Mouse (Mus musculus): ENCODE measurements around the gene Gal3st1. TPM values are rescaled to one million over a fixed set of nuclear protein-coding genes. Genes with fewer than 3 reads are reported as not detected.

The Gal3st1 gene
- total RNA-seq, 2 experiments from 2014 or later: 8.5 to 9.8 TPM

- Histone ChIP-seq H3K4me3 (peak overlapping the region; percentile 90), H3K27ac (peak overlapping the region; percentile 98)
- DNase-seq (ENCODE audit: low spot score in 2 of 2): no peak
- TF ChIP-seq CTCF (conservative IDR thresholded peaks at IDR 0.05): no peak
These were observed 18.8 kb upstream of the Gal3st1 start for GRCm38 (mm10) chr11:3964416-3965172.

DNA sequence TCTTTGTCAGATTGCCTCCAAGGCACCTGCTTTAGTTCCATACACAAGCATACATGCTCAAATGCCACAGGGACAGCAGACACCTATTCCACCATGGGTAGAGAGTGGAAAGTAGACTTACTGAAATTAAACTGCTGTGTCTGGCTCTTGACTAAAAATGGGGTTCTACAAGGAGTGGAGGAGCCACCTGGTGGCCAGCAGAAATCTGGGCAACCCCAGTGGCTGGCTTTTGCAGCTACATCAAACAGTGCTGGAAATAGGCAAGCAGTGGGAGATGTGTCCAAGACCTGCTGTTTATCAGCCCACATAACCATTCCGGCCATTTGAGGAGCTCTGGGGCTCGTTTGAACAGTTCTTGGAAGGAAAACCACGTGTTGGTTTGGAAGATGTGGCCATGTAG is 13.6 kb upstream of the Gal3st1 start:
- no peak overlapping the region for H3K27ac ChIP-seq
- DNase-seq (ENCODE audit: low spot score in 2 of 2): no peak
- H3K4me3 ChIP-seq: no peak overlapping the region
- TF ChIP-seq CTCF (conservative IDR thresholded peaks at IDR 0.05): peak; percentile 72

DNA sequence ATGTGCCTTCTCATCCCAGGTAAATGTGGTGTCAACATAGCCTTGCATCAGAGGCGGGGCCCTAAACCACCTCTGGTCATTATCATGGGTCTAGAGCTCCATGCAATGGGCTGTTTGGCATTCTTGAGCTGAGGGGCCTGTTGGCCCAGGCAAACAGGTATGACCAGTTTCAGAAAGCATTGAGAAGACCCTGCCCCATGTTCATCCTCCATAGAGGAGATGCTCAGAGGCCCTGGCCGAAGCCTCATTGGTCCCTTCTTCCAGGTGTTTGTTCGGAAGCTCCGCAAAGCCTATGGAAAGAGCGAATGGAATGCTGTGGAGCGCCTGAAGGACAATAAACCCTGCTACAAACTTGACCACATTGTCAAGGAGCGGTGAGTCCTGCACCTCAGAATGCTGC is 13.1 kb upstream of the Gal3st1 start:
- Histone ChIP-seq H3K4me3 (no peak overlapping the region), H3K27ac (no peak overlapping the region)
- DNase-seq (ENCODE audit: low spot score in 2 of 2): no peak
- TF ChIP-seq CTCF (conservative IDR thresholded peaks at IDR 0.05): no peak

GRCm38 (mm10) chr11:3973081-3973480 is 10.4 kb upstream of the Gal3st1 start:
- TF ChIP-seq CTCF (conservative IDR thresholded peaks at IDR 0.05): no peak
- H3K4me3 ChIP-seq: no peak overlapping the region
- DNase-seq (ENCODE audit: low spot score in 2 of 2): no peak
- H3K27ac ChIP-seq: no peak overlapping the region

GRCm38 (mm10) chr11:3974311-3974710 is 9.1 kb upstream of the Gal3st1 start:
- H3K4me3 ChIP-seq: no peak overlapping the region
- no peak for TF ChIP-seq CTCF (conservative IDR thresholded peaks at IDR 0.05)
- peak overlapping the region; percentile 49; the same call in 1 of the 2 replicates for H3K27ac ChIP-seq
- no peak for DNase-seq (ENCODE audit: low spot score in 2 of 2)

DNA sequence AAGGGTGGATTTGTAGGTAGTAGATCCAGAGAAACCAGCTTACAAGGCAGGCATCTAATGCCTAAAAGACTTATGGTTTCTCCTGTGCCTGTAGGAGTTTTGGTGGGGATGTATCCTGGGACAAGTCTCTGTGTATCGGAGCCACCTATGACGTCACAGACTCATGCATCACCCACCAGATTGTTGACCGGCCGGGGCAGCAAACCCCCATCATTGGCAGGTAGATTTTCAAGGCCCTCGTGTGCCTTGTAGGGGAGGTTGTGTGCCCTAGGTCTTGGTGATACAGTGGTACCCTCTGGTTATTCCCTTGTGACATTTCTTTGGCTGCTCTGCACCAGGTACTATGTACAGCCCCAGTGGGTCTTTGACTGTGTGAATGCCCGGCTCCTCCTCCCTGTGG is 6.8 kb upstream of the Gal3st1 start, which contains the start of gene 4930556J24Rik:
4930556J24Rik (minus strand) TSS at position 101 of the 400 bp plus-strand sequence.
- no peak within 1 kb of the TSS for H3K27ac ChIP-seq
- no peak for DNase-seq (ENCODE audit: low spot score in 2 of 2)
- TF ChIP-seq CTCF (conservative IDR thresholded peaks at IDR 0.05): no peak
- H3K4me3 ChIP-seq: no peak within 1 kb of the TSS

DNA sequence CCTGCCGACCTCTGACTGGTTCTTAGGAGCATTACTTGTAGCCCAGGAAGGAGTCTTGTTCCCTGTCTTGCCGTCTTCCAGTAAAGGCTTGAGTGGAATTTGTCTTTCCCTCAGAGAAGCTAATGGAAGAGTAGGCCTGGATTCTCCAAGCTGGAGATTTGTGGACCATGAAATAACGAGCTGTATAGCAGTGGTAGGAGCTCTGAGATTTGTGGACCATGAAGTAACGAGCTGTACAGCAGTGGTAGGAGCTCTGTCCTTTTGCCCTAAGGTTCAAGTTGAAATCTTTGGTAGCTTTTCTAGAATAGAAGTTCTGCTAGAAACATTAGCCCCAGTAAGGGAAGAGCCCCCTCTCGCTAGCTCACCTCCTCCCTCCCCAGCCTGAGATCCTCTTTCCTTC is 5.0 kb upstream of the Gal3st1 start:
- no peak for TF ChIP-seq CTCF (conservative IDR thresholded peaks at IDR 0.05)
- DNase-seq (ENCODE audit: low spot score in 2 of 2): no peak
- Histone ChIP-seq H3K4me3 (no peak overlapping the region), H3K27ac (no peak overlapping the region)

GRCm38 (mm10) chr11:3981536-3981935 is 1.9 kb upstream of the Gal3st1 start:
- no peak for DNase-seq (ENCODE audit: low spot score in 2 of 2)
- H3K4me3 ChIP-seq: no peak overlapping the region
- 0 out of 2 replicates have a peak overlapping the region, but pooled peaks have one; percentile 90 for H3K27ac ChIP-seq
- TF ChIP-seq CTCF (conservative IDR thresholded peaks at IDR 0.05): no peak

DNA sequence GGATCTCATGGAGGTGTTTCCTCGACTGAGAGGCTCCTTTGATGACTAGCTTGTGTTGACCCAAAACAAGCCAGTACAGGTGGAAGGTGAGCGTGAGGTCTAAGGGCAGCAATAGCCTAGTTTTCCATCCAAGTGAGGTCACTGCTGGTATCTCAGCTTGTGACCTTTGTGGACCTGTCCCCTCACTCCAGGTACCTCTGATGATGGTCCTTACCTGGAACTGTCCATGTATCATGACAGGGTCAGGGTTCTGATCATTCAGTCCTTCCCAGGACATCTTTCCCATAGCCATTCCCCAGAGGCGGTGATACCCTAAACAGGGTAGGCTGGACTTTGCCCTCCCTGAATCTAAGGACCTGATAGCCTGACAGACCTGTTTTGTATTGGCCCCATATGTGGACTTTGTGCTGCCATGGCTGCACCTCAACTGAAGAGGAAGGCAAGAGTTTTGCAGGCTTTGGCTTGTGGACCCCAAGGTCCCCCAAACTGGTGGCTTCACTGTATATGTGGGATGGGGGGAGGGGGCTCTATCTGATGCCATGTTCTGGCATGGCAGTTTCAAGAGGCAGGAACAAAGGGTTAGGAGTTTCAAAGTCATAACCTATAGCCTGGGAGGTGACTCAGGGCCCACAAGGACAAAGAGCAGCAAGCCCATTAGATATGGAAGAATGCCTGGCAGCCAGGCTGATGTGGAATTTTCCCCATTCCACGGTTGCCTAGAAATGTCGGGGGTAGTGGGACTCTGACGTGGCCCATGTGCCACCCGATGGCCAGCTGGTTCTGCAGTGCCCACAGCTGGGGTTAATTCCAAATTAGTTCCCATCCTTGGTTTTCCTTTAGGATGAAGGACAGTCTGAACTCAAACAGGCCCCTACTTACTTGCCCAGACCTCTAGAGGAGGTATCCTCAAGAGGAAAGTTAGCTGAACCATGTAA is 894 bp upstream of the Gal3st1 start:
- H3K4me3 ChIP-seq: peak overlapping the region; percentile 3; the same call in 1 of the 2 replicates
- H3K27ac ChIP-seq: peak overlapping the region; percentile 90
- no peak for TF ChIP-seq CTCF (conservative IDR thresholded peaks at IDR 0.05)
- no peak for DNase-seq (ENCODE audit: low spot score in 2 of 2)

DNA sequence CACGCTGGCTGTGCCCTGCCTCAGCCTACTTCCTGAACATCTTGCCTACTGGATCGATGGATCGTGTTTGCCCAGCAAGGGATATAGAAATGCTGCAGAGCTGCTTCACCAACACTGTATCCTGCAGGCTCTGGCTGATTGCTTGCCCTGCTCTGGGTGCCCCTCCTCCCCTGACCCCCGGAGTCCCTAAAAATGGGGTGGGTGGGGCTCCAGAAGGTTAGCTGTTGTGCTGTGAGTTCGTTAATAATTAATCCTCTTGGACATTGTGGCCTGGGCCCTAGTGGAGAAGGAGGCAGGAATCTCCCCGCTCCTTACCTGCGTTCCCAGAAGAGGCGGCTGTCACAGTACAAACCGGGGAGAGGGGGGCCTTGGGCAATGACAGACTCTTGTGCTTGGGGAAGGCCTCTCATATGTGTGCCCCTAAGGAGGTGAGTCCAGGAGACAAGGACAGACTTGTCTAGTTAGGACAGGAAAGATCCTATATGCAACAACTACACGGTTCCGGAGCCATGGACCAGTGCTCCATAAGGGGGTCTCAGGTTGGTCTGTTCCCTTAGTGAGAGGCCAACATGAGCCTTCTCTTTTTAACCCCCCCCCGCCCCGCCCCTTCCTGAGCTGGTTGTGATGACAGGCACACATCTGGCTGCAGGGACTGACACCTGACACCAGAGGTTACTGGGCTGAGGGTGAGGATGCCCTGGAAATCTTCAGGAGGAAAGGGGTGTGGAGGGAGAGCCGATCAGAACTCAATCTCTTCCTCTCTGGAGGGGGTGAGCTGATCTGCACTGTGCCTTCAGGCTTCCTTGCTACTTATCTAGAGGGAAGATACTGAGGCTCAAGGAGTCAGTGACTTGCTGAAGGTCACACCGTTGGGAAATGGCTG is 668 bp downstream of the Gal3st1 start:
- no peak for DNase-seq (ENCODE audit: low spot score in 2 of 2)
- no peak for TF ChIP-seq CTCF (conservative IDR thresholded peaks at IDR 0.05)
- H3K4me3 ChIP-seq: peak overlapping the region; percentile 53
- H3K27ac ChIP-seq: peak overlapping the region; percentile 90

DNA sequence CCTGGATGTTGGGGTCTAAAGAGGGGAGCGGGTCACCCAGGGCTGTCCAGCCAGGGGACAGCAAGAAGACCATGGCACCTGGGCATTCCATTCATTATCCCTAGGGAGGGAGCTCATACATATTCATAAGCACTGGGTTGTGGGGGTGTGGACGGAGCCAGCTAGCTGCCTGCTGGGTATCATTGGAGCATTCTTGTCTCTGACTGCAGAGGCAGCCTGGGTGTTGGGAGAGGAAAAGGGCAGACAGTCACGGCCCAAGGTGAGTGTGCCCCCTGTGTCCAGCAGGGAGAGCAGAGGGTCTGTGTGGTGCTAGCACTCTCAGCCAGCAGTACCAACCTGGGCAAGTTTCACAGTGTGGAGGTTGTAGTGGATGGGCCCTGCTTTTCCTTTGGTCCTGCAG is 6.3 kb downstream of the Gal3st1 start:
- DNase-seq (ENCODE audit: low spot score in 2 of 2): no peak
- no peak for TF ChIP-seq CTCF (conservative IDR thresholded peaks at IDR 0.05)
- H3K27ac ChIP-seq: no peak overlapping the region
- no peak overlapping the region for H3K4me3 ChIP-seq

GRCm38 (mm10) chr11:3993132-3993531 is 9.7 kb downstream of the Gal3st1 start:
- DNase-seq (ENCODE audit: low spot score in 2 of 2): no peak
- no peak overlapping the region for H3K4me3 ChIP-seq
- no peak overlapping the region for H3K27ac ChIP-seq
- no peak for TF ChIP-seq CTCF (conservative IDR thresholded peaks at IDR 0.05)

All from layer of hippocampus, adult 2 months (tissue).